Mouse (Mus musculus) right cerebral cortex, postnatal 10 days (tissue): Measurements from ENCODE around the gene Cyp4f40.
A peak's percentile ranks its signal among the peaks of the same experiment; 100 is the strongest.
"Not testable (repeated sequence)": the region's sequence is repeated elsewhere in the genome, so short reads cannot be mapped to it uniquely, and the experiment has no call there.

Experiments used
- DNase-seq, 2 experiments: peaks; one replicate each; pipeline ENCODE4 v3.0.0; 2021; ENCODE audit warnings: low spot score in 2 of 2

Cyp4f40 gene

GRCm38 (mm10) chr17:32702826-32703225 lies 44.1 kb downstream of the Cyp4f40 start:
- DNase-seq = peak in 1 of 2 experiments; percentile 25

- not testable (repeated sequence) for DNase-seq
Observed at GRCm38 (mm10) chr17:32710541-32710940, 51.8 kb downstream of the Cyp4f40 start.

DNA sequence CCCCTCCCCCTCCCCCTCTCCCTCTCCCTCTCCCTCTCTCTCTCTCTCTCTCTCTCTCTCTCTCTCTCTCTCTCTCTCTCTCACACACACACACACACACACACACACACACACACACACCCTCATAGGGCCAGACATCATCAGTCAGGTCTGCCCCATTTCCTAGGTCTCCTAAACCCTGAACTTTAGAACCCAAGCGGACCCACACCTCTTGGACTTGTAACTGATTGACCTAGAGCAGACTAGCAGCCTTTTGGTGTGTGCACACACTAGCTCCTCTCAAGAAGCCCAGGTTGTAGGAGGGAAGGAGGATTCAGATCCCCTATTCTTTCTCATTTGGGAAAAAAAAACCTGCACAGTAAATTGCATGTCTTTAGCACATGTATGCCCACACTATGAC lies 63.5 kb downstream of the Cyp4f40 start:
- not testable (repeated sequence) for DNase-seq

- DNase-seq = no peak
Observed at GRCm38 (mm10) chr17:32722771-32723170, 64.1 kb downstream of the Cyp4f40 start.

DNA sequence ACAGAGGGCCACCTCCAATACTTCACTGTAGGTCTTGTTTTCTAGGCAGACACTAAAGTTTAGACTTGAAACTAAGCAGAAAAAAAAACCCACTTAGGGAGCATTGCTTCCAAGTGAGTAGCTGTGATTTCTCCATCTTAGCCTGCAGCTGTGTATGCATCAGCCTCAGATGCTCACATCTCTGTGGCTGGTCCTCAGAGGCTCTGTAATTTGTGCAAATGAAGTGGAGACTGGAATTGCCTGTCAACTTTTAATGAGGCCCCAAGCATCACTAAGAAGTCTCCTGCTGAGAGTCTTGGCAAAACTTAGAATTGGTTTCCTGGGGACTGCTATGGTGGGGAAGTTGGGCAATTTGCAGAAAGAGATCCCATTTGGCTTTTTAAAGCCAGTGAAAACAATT lies 67.7 kb downstream of the Cyp4f40 start:
- not testable (repeated sequence) for DNase-seq
